Mouse (Mus musculus) kidney, adult 11 months (tissue): ENCODE measurements at regions not wholly inside any gene's neighbourhood (a gene's known extent, or its start where the extent isn't known, plus 50 kb on each side); places are given as distances from the start of the nearest gene placed in this dataset.

Source experiments
- DNase-seq: peaks from one replicate; pipeline ENCODE4 v3.0.0; 2022

GRCm38 (mm10) chr8:49631286-49631685 lies 787.5 kb upstream of the Tenm3 start:
- no peak for DNase-seq

DNA sequence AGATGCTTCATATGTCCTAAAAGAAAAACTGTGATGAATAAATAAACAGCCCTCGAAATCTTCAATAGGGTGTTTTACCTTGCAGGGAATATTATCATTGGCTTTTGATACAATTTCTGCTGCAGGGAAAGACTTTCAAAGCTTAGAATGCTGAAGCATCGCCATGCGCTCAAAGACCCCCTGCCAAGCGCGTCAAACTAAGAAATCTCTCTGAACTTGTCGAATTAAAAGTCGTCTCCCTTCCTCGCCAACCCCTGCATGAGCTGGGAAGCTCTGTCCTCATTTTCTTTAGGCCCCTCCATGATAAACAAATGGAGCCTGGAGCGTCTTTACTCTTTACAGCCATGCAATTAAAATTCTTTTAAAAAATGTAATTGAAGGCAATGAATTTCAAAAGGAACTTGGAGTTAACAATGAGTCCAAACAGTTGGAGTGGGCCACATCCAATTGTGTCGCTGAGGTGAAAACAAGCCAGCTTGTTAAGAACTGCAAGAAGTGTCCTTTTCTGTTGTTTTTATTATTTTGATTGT lies 784.3 kb upstream of the Tenm3 start:
- DNase-seq = no peak

DNA sequence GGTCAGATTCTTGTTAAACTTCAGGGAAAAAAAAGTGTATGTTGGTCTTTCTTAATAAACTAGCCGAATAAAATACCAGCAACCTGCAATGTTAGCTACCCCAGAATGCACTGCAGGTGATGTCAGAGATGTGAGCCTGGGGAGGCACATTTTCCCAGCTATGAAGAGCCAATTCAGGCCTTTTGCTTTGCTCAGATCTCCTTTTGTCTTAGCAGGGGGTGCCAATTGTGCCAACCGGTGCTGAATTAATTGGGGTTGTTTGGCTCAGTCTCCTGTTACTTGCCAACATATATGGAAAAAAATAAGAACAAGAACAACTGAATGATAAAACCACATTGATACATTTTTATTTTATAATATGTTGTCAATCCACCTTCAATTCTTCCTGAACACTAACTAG lies 751.8 kb upstream of the Tenm3 start:
- DNase-seq = no peak

DNA sequence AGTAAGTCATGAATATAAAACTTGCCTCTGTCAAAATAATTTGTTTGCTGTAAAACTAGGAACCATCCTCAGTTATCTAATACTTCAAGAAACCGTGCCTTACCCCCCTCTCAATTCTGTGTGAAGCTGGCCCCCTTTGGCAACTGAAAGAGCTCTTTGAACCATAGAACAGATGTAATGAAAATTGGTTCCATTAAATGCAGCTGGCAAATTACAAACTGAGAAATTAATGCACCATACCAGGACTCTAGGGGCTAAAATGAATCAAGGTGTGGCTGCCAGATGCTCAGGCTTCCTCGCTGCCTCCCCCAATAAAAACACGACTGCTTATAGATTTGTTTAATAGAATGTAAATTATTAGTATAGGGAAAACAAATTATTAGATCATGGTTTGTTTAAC lies 723.7 kb upstream of the Tenm3 start:
- no peak for DNase-seq

DNA sequence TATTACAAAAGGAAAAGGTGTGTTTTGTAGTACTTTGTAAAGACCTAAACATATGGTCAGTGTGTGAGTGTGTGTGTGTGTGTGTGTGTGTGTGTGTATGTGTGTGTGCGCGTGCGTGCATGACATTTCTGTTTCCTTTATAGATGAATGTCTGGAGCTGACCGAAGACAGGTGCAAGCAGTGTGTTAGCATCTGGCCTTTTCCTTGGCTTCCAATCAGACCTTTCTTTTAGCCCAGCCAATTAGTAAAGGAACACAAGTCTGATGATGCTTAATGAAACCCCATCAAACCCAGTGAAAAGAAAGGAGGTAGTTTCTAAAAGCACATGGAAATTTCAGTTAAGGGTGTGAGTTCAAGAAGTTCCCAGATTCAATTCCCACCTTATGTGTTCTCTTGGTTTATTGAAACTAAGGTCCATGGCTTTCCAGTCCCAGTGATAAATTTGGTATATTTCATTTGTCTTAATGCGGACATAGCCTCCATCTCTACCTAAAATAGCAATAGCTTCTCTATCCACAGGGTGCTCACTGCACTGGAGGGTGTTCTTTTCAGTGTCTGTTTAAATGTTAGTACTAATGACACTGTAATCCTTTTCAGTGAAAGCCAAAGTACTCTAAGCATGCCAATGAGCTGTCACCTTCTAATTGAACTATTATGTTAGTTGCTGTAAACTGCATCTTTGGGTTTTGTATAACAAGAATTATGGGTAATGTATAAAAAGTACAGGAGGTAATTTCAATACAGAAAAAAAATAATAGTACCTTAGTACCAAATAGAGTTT lies 719.9 kb upstream of the Tenm3 start:
- no peak for DNase-seq

DNA sequence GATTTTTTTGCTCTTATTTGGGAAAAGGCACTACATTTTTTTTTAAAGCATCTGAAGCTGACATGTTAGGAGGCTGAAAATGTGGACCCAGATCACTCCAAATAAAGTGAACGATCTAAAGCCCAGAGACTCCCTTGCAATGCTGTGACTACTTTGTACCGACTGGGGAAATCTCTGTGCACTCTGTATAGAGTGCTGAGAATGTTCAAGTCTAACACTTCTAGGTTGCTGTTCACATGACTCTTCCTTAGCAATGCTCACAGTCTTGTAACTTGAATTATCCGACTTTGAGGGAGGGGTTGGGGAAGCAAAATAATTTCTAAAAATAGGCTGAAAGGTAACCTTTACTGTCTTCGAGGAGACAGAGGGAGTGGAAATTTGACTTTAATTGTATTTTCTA lies 719.2 kb upstream of the Tenm3 start:
- no peak for DNase-seq

DNA sequence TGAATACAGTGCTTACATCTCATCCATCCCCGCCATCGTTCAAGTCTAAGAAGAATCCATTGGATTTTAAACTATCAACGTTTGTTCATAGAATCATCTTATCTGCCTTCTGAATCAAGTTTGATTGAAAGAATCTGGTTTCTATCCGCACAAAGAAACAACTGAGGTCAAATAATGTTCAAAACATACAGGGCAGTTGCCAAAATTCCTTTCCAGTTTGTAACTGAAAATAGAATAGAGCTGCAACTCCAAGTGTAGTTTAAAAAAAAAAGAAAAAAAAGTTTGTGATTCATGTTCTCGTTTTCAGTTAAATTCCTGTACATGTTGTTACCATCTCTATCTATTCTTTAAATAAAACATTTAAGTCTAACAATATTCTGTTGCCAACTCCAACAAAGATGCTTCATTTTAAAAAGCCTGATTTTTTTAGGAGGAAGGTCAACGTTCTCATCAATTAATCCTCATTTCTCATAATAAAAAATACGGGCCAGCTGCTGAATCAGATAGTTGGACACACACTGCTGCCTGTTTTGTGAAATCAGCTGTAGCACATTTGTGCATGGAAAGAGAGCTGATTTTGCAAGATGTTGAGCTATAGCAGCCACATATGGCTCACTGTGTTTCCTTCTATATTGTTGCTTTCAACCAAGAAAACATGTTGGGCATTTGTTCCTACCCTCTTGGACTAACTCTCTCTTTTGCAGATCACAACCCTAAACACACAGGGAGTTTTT lies 712.1 kb upstream of the Tenm3 start:
- no peak for DNase-seq

GRCm38 (mm10) chr8:49553175-49553574 lies 709.4 kb upstream of the Tenm3 start:
- no peak for DNase-seq

- DNase-seq = no peak
These were observed 699.6 kb upstream of the Tenm3 start for GRCm38 (mm10) chr8:49543321-49543720.

DNA sequence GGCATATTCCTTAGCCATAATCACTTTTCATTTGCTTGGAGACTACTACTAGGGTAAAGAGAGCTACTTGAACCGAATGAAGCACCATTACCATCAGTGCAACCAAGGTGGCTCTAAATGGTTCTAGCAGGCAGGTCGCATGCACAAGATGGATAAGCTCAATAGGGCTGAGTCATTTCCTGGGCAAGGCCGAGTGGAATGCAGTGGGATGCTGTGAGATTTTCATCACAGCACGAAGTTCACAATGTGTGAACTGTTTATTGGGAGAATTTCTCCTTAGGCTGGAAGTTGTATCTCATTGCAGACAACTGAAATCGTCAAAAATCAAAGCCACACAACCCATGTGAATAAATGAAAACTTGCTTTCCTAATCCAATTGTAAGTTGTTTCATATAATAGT lies 697.6 kb upstream of the Tenm3 start:
- no peak for DNase-seq

GRCm38 (mm10) chr8:49533412-49534351 lies 689.9 kb upstream of the Tenm3 start:
- DNase-seq = no peak

DNA sequence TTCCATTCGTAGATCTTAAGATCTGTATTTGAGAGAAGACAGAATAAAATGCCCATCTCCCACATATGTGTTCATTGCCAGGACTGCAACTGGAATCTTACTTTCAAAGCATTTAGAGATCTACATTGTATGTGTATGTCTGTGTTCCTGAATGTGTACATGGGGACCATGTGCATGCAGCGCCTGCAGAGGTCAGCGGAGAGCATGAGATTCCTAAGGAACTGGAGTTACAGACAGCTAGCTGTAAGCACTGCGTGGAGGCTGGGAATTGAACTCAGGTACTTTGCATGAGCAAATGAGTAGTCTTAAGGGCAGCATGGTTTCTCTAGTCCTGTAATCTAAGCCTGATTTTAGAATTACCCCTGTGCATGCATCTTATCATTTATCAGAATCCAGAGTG lies 685.5 kb upstream of the Tenm3 start:
- no peak for DNase-seq

DNA sequence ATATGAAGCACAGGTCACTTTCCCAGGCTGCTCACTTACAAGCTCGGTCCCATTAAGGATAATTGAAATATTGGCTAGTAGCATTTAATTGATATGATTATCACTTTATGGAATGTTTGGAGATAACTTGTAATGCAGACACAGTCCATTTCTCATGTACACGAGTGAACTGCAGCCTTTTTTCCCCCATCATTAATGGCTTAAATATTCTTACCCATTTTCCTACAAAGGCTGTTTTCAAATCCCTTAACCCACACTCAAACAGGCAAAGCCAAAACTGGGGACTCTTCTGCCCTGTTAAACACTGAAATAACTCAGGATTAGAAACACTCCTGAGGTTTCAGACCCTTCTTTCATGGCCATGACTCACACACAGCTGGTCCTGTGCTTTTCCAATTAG lies 649.2 kb upstream of the Tenm3 start:
- no peak for DNase-seq

- no peak for DNase-seq
These were observed 641.5 kb upstream of the Tenm3 start for GRCm38 (mm10) chr8:49485284-49485683.

DNA sequence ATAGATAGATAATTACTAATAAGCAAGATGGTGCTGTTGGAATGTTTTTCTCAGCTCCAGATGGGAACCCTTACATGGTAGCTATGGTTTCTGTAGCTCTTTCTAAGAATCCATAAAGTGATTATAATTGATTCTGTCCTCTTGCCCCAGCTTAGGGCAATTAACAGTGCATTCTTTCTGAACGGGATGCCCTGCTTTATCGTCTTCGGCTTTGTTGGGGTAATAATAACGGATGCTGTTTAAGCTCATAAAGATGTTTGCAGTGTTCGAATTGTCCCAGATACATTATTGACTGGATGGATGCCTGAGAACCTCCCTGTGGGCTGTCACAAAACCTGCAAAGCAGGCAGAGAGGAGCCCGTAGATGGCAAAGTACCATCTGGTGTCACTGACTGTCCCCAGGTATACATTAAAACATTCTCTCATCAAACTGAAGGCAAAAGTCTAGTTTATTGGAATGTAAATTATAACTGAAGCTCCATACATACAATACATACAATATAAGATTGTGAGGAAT lies 637.8 kb upstream of the Tenm3 start:
- DNase-seq = no peak

DNA sequence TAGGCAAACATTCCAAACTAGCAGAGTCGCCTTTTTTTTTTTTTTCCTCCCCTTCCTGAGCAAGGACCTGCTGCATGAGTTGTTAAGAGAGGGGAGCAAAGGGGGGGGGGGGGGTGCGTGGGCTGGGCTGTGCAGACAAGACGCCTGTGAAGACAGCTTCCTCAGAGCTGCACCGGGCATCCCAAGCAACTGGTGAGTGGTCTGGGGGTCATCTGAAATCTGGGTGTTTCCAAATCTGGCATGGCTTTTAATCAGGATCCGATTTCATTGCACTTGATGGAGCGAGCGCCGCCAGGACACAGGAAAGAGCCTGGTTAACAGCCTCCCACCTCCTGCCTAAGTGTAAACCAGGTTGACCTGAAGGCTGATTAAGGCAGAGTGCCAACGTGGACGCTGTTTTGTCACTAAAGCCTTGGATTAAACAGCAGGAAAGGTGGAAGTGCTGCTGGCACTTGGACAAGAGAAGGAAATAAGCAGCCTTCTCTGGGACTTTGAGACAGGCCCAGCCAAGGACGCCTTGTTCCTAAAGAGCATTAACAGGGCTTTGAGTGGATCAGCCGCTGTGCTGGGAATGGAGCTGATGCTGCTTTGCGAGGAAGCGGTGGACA lies 622.3 kb upstream of the Tenm3 start:
- DNase-seq = no peak

DNA sequence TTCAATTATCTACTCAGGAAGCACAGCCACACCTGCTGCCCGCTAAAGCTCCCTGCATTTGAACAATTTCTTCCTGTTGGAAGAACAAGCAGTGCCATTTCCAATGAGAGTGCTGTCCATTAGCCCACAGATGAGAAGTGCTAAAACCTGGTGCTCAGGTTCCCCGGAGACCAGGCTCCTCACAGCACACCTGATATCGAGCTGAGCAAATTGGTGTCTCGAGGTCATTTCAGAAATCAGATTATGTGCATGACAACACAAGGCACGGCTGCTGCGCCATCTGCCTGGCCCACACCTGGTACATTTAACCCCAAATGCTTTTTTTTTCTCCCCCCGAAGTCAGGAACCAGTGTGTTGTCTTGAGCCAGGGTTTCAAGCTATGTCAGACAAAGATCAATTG lies 621.3 kb upstream of the Tenm3 start:
- no peak for DNase-seq

DNA sequence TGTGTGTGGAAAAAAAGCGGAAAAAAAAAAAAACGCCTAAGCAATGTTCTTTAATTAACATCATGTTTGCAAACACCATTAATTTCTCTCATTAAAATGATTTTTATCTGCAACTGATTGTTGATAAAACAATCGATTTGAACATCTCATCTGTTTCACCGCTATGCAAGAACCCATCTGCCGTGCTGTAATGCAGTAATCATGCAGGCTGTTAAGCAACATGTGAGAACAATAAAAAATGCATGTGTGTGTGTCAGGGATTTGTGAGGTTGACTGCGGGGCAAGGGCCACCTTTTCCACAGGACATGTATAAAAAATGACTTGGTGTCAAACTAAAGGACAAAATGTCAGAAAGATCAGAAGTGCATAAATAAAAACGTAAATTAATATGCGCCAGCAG lies 618.9 kb upstream of the Tenm3 start:
- no peak for DNase-seq

GRCm38 (mm10) chr8:49461724-49462473 lies 618.1 kb upstream of the Tenm3 start:
- DNase-seq = no peak

DNA sequence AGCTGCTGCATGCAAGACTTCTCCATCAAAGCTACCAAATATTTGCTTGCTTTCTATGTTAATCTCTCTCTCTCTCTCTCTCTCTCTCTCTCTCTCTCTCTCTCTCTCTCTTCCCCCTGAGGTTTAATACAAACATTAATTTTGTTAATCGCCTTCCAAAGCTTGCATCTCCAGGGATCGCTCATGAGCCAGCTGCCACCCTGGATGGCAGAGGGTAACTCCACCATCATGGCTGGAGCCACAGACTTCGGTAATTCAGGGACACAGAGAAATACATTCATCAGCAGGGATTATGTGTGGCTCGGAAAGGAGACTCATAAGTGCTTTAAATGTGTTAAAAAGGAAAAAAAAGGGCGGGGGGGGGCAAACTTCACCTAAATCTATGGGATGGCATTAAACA lies 601.7 kb upstream of the Tenm3 start:
- no peak for DNase-seq

DNA sequence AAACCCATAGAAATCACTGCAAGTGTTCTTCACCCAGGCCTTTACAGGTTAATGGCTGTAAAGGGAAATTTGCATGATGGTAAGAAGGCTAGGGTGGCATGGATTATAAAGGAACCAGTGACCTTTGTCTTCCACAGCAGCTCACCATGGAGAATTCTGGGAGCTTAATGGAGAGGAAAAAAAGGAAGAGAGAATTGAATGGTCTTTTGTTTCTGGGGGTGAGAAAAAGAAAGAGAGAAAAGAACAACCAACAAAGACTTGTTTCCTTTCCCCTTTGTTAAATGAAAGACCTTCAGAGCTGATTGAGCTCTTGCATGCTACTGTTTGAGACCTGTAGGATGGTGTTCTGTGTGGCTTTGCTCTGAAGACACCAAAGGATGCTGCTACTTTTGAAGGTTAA lies 597.5 kb upstream of the Tenm3 start:
- DNase-seq = no peak

DNA sequence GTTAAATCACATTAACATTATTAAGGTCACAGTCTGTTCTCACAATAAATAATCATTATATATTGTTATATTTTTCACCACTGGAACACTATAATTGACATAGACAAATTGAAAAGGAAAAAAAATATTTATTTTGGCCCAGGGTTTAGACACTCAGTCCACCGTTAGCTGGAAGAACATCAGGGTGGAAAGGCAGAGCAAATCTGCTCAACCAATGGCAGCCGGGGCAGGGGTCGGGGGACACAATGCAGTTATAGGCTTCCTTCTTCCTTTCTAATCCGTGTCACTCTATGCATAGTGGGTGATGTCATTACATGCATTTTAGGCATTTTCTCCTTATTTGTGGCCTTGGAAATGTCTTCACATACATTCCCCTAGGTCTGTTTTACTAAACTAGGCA lies 552.8 kb upstream of the Tenm3 start:
- DNase-seq = no peak
